Mouse (Mus musculus): ENCODE measurements at regions not wholly inside any gene's neighbourhood (a gene's known extent, or its start where the extent isn't known, plus 50 kb on each side); places are given as distances from the start of the nearest gene placed in this dataset.

- DNase-seq (ENCODE audit: low spot score, missing footprints), result no peak
Observed at GRCm38 (mm10) chr9:91069496-91069895, 292.7 kb upstream of the Zic4 start.

GRCm38 (mm10) chr9:91073366-91074174 is 288.6 kb upstream of the Zic4 start:
- ATAC-seq (ENCODE audit: low FRiP score), result no peak
- Histone ChIP-seq H3K9ac (ENCODE audit: low read length) (no peak overlapping the region), H3K9me3 (ENCODE audit: control insufficient read depth, low read length) (no peaks in the 10 kb centered on the region), H3K4me2 (no peak overlapping the region), H3K36me3 (ENCODE audit: control insufficient read depth, insufficient read depth, low read length) (no peaks in the 10 kb centered on the region), H3K4me1 (ENCODE audit: control insufficient read depth, insufficient read depth, low read length) (no peaks in the 10 kb centered on the region; the same call in 1 of the 2 replicates), H3K27ac (ENCODE audit: low read depth, low read length) (no peak overlapping the region), H3K27me3 (ENCODE audit: control insufficient read depth, insufficient read depth, low read length) (no peaks in the 10 kb centered on the region), H3K4me3 (ENCODE audit: low read depth, low read length) (no peak overlapping the region)
- peak; percentile 51 for DNase-seq (ENCODE audit: low spot score, missing footprints)
- WGBS, result 86% methylated on average over 4 of the region's 4 CpGs

More at GRCm38 (mm10) chr9:91069496-91069895, 292.7 kb upstream of the Zic4 start:
- Histone ChIP-seq H3K27ac (ENCODE audit: low read depth, low read length) (no peak overlapping the region), H3K4me1 (ENCODE audit: control insufficient read depth, insufficient read depth, low read length) (no peaks in the 10 kb centered on the region), H3K4me3 (ENCODE audit: low read depth, low read length) (no peak overlapping the region), H3K27me3 (ENCODE audit: control insufficient read depth, insufficient read depth, low read length) (no peaks in the 10 kb centered on the region), H3K9me3 (ENCODE audit: control insufficient read depth, low read length) (no peaks in the 10 kb centered on the region), H3K4me2 (no peak overlapping the region), H3K36me3 (ENCODE audit: control insufficient read depth, insufficient read depth, low read length) (no peaks in the 10 kb centered on the region), H3K9ac (ENCODE audit: low read length) (no peak overlapping the region)
- 76% methylated on average over 5 of the region's 5 CpGs for WGBS
- no peak for ATAC-seq (ENCODE audit: low FRiP score)

GRCm38 (mm10) chr9:91074175-91074480 is 288.1 kb upstream of the Zic4 start:
- Histone ChIP-seq H3K9me3 (ENCODE audit: control insufficient read depth, low read length) (no peaks in the 10 kb centered on the region), H3K27ac (ENCODE audit: low read depth, low read length) (no peak overlapping the region), H3K36me3 (ENCODE audit: control insufficient read depth, insufficient read depth, low read length) (no peaks in the 10 kb centered on the region), H3K4me1 (ENCODE audit: control insufficient read depth, insufficient read depth, low read length) (no peaks in the 10 kb centered on the region; the same call in 1 of the 2 replicates), H3K9ac (ENCODE audit: low read length) (no peak overlapping the region), H3K4me2 (no peak overlapping the region), H3K4me3 (ENCODE audit: low read depth, low read length) (no peak overlapping the region), H3K27me3 (ENCODE audit: control insufficient read depth, insufficient read depth, low read length) (no peaks in the 10 kb centered on the region)
- ATAC-seq (ENCODE audit: low FRiP score), result no peak
- DNase-seq (ENCODE audit: low spot score, missing footprints), result no peak
- WGBS, result 75% methylated on average over 5 of the region's 5 CpGs

GRCm38 (mm10) chr9:91077490-91077889 is 284.7 kb upstream of the Zic4 start:
- H3K4me3 ChIP-seq (ENCODE audit: low read depth, low read length), result no peak overlapping the region
- no peak overlapping the region for H3K4me2 ChIP-seq
- H3K36me3 ChIP-seq (ENCODE audit: control insufficient read depth, insufficient read depth, low read length), result no peaks in the 10 kb centered on the region
- ATAC-seq (ENCODE audit: low FRiP score), result no peak
- no peak overlapping the region for H3K9ac ChIP-seq (ENCODE audit: low read length)
- H3K27me3 ChIP-seq (ENCODE audit: control insufficient read depth, insufficient read depth, low read length), result no peaks in the 10 kb centered on the region
- no peaks in the 10 kb centered on the region; the same call in 1 of the 2 replicates for H3K4me1 ChIP-seq (ENCODE audit: control insufficient read depth, insufficient read depth, low read length)
- peak; percentile 39 for DNase-seq (ENCODE audit: low spot score, missing footprints)
- no peak overlapping the region for H3K27ac ChIP-seq (ENCODE audit: low read depth, low read length)
- no peaks in the 10 kb centered on the region for H3K9me3 ChIP-seq (ENCODE audit: control insufficient read depth, low read length)
- WGBS, result 9% methylated on average over 1 of the region's 1 CpGs

GRCm38 (mm10) chr9:91083791-91084190 is 278.4 kb upstream of the Zic4 start:
- Histone ChIP-seq H3K27me3 (ENCODE audit: control insufficient read depth, insufficient read depth, low read length) (no peaks in the 10 kb centered on the region), H3K9me3 (ENCODE audit: control insufficient read depth, low read length) (no peaks in the 10 kb centered on the region), H3K27ac (ENCODE audit: low read depth, low read length) (no peak overlapping the region), H3K4me3 (ENCODE audit: low read depth, low read length) (no peak overlapping the region), H3K9ac (ENCODE audit: low read length) (no peak overlapping the region), H3K4me1 (ENCODE audit: control insufficient read depth, insufficient read depth, low read length) (no peaks in the 10 kb centered on the region), H3K4me2 (no peak overlapping the region), H3K36me3 (ENCODE audit: control insufficient read depth, insufficient read depth, low read length) (no peaks in the 10 kb centered on the region)
- DNase-seq (ENCODE audit: low spot score, missing footprints) (peak; percentile 54), ATAC-seq (ENCODE audit: low FRiP score) (no peak)
- 50% methylated on average over 1 of the region's 1 CpGs for WGBS

- Histone ChIP-seq H3K36me3 (ENCODE audit: control insufficient read depth, insufficient read depth, low read length) (no peaks in the 10 kb centered on the region), H3K9ac (ENCODE audit: low read length) (no peak overlapping the region), H3K27me3 (ENCODE audit: control insufficient read depth, insufficient read depth, low read length) (no peaks in the 10 kb centered on the region), H3K27ac (ENCODE audit: low read depth, low read length) (no peak overlapping the region), H3K4me3 (ENCODE audit: low read depth, low read length) (no peak overlapping the region), H3K4me2 (no peak overlapping the region), H3K4me1 (ENCODE audit: control insufficient read depth, insufficient read depth, low read length) (no peaks in the 10 kb centered on the region), H3K9me3 (ENCODE audit: control insufficient read depth, low read length) (no peaks in the 10 kb centered on the region)
- WGBS, result 84% methylated on average over 3 of the region's 3 CpGs
- DNase-seq (ENCODE audit: low spot score, missing footprints), result no peak
- 0 out of 2 replicates have a peak, but pooled peaks have one; percentile 33 for ATAC-seq (ENCODE audit: low FRiP score)
Observed at GRCm38 (mm10) chr9:91085923-91086322, 276.3 kb upstream of the Zic4 start.

- no peak overlapping the region for H3K4me2 ChIP-seq
- no peaks in the 10 kb centered on the region for H3K36me3 ChIP-seq (ENCODE audit: control insufficient read depth, insufficient read depth, low read length)
- H3K9me3 ChIP-seq (ENCODE audit: control insufficient read depth, low read length), result no peaks in the 10 kb centered on the region
- H3K4me3 ChIP-seq (ENCODE audit: low read depth, low read length), result no peak overlapping the region
- 80% methylated on average over 2 of the region's 2 CpGs for WGBS
- no peak overlapping the region for H3K27ac ChIP-seq (ENCODE audit: low read depth, low read length)
- H3K9ac ChIP-seq (ENCODE audit: low read length), result no peak overlapping the region
- no peak for ATAC-seq (ENCODE audit: low FRiP score)
- DNase-seq (ENCODE audit: low spot score, missing footprints), result peak; percentile 49
- no peaks in the 10 kb centered on the region for H3K27me3 ChIP-seq (ENCODE audit: control insufficient read depth, insufficient read depth, low read length)
- no peaks in the 10 kb centered on the region for H3K4me1 ChIP-seq (ENCODE audit: control insufficient read depth, insufficient read depth, low read length)
Observed at GRCm38 (mm10) chr9:91089348-91089747, 272.9 kb upstream of the Zic4 start.

GRCm38 (mm10) chr9:91091421-91092050 is 270.7 kb upstream of the Zic4 start:
- DNase-seq (ENCODE audit: low spot score, missing footprints) (no peak), ATAC-seq (ENCODE audit: low FRiP score) (no peak)
- H3K36me3 ChIP-seq (ENCODE audit: control insufficient read depth, insufficient read depth, low read length), result no peaks in the 10 kb centered on the region
- no peaks in the 10 kb centered on the region for H3K9me3 ChIP-seq (ENCODE audit: control insufficient read depth, low read length)
- 86% methylated on average over 1 of the region's 1 CpGs for WGBS
- H3K27ac ChIP-seq (ENCODE audit: low read depth, low read length), result no peak overlapping the region
- no peak overlapping the region for H3K4me2 ChIP-seq
- H3K4me3 ChIP-seq (ENCODE audit: low read depth, low read length), result no peak overlapping the region
- no peaks in the 10 kb centered on the region for H3K27me3 ChIP-seq (ENCODE audit: control insufficient read depth, insufficient read depth, low read length)
- H3K4me1 ChIP-seq (ENCODE audit: control insufficient read depth, insufficient read depth, low read length), result no peaks in the 10 kb centered on the region
- H3K9ac ChIP-seq (ENCODE audit: low read length), result no peak overlapping the region

GRCm38 (mm10) chr9:91101614-91102407 is 260.4 kb upstream of the Zic4 start:
- H3K4me1 ChIP-seq (ENCODE audit: control insufficient read depth, insufficient read depth, low read length), result no peaks in the 10 kb centered on the region
- WGBS, result 66% methylated on average over 1 of the region's 1 CpGs
- no peak overlapping the region for H3K27ac ChIP-seq (ENCODE audit: low read depth, low read length)
- no peak overlapping the region for H3K4me2 ChIP-seq
- H3K27me3 ChIP-seq (ENCODE audit: control insufficient read depth, insufficient read depth, low read length), result no peaks in the 10 kb centered on the region
- no peak overlapping the region for H3K9ac ChIP-seq (ENCODE audit: low read length)
- no peak overlapping the region for H3K4me3 ChIP-seq (ENCODE audit: low read depth, low read length)
- DNase-seq (ENCODE audit: low spot score, missing footprints), result no peak
- no peak for ATAC-seq (ENCODE audit: low FRiP score)
- no peaks in the 10 kb centered on the region for H3K9me3 ChIP-seq (ENCODE audit: control insufficient read depth, low read length)
- H3K36me3 ChIP-seq (ENCODE audit: control insufficient read depth, insufficient read depth, low read length), result no peaks in the 10 kb centered on the region
